Mouse (Mus musculus): ENCODE data around the gene Tor3a.

- TF ChIP-seq POLR2A (IDR thresholded peaks at IDR 0.05; ENCODE audit: extremely low read depth, insufficient read depth, low read length) = no peak
- no peak for TF ChIP-seq CTCF (IDR thresholded peaks at IDR 0.05; ENCODE audit: extremely low read depth, insufficient read depth, low read length)
Measured at GRCm38 (mm10) chr1:156652189-156652822, 21.9 kb downstream of the Tor3a start.
